21 mouse cellular contexts compared by ENCODE assay signal in the genomic region with DNA sequence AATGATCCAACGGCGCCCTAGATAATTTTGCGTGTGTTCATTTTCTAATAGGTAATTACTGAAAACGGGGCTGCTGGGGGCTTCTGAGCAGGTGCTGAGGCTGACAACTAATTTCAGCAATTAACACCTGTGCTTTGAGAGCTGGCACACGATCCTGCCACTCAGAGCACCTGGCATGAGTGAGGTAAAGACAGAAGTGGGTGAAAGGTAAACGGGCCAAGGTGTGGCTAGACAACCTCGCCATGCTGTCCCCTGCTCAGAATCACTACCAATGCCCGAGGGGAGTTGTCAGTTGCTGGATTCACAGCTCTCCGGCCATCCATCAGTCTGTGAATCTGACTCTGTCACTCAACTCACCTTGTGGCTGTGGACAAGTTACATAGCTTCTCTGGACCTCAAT. TPM values are rescaled to one million over a fixed set of nuclear protein-coding genes. Genes with fewer than 3 reads are reported as not detected.
DNase-seq lines count a peak whose midpoint lies in the region; ATAC-seq and TF ChIP-seq lines count a peak whose summit lies in the region.
"Had no signal": no experiment of that assay in that cellular context is flagged by ENCODE, and none has a peak within 500 bp of the region (broad histone marks: within the 10 kb centered on the region; RNA-seq: fewer than 3 reads in every experiment).

No protein-coding gene starts in this region.

- H3K4me2 ChIP-seq in intestine, postnatal 0 days (replicated peaks; ENCODE audit: low read depth): no peak overlapping the region
- no peak overlapping the region for H3K4me2 ChIP-seq in intestine, embryonic 16.5 days (ENCODE audit: low read depth, low read length)
- no peak overlapping the region for H3K4me2 ChIP-seq in midbrain, embryonic 13.5 days (replicated peaks)
- no peak overlapping the region for H3K4me2 ChIP-seq in midbrain, embryonic 16.5 days (ENCODE audit: low read length)
- H3K4me2 ChIP-seq: forebrain, embryonic 15.5 days; limb, embryonic 15.5 days; liver, embryonic 15.5 days; midbrain, embryonic 11.5 days; stomach, embryonic 15.5 days had no signal

- no peaks in the 10 kb centered on the region for H3K9me3 ChIP-seq in intestine, postnatal 0 days (ENCODE audit: control insufficient read depth)
- H3K9me3 ChIP-seq in intestine, embryonic 16.5 days (ENCODE audit: control insufficient read depth, low read length): peaks cover 2% of the 10 kb centered on the region; the same call in 1 of the 2 replicates
- H3K9me3 ChIP-seq in midbrain, embryonic 13.5 days: no peaks in the 10 kb centered on the region
- H3K9me3 ChIP-seq in midbrain, embryonic 16.5 days (replicated peaks; ENCODE audit: control insufficient read depth, low read length, poor library complexity, severe bottlenecking): no peaks in the 10 kb centered on the region
- H3K9me3 ChIP-seq: forebrain, embryonic 15.5 days; limb, embryonic 15.5 days; liver, embryonic 15.5 days; stomach, embryonic 15.5 days had no signal

- peak; percentile 30 for DNase-seq in kidney, postnatal 10 days
- DNase-seq in urinary bladder, adult 2 months (ENCODE audit: low spot score): no peak
- DNase-seq in left cerebral cortex, postnatal 36 days (ENCODE audit: low spot score in 2 of 2): no peak
- DNase-seq: cerebellum, adult 2 months; gastrocnemius, postnatal 14 days; heart, adult 18-20 months; heart, postnatal 4 days; right cerebral cortex, postnatal 25 days; thymus, adult 2 months had no signal

- no peak overlapping the region for H3K4me3 ChIP-seq in intestine, postnatal 0 days (ENCODE audit: low read depth, low read length)
- no peak overlapping the region for H3K4me3 ChIP-seq in intestine, embryonic 16.5 days (ENCODE audit: low read length)
- no peak overlapping the region for H3K4me3 ChIP-seq in midbrain, embryonic 13.5 days (replicated peaks)
- no peak overlapping the region for H3K4me3 ChIP-seq in midbrain, embryonic 16.5 days (ENCODE audit: low read depth, low read length)
- H3K4me3 ChIP-seq: erythroblast, embryonic 14.5 days; forebrain, embryonic 15.5 days; layer of hippocampus, adult 2 months; limb, embryonic 15.5 days; liver, embryonic 15.5 days; stomach, embryonic 15.5 days had no signal

- peak; percentile 46 for ATAC-seq in intestine, postnatal 0 days
- ATAC-seq in intestine, embryonic 16.5 days: no peak
- ATAC-seq in midbrain, embryonic 13.5 days: no peak
- ATAC-seq in midbrain, embryonic 16.5 days: no peak
- ATAC-seq: forebrain, embryonic 15.5 days; hindbrain, embryonic 16.5 days had no signal

- H3K4me1 ChIP-seq in intestine, postnatal 0 days (replicated peaks; ENCODE audit: control insufficient read depth, insufficient read depth, low read length): 0 out of 2 replicates have a peak, but pooled peaks cover 2% of the 10 kb centered on the region
- H3K4me1 ChIP-seq in intestine, embryonic 16.5 days (ENCODE audit: control insufficient read depth, insufficient read depth, low read length): peaks cover 19% of the 10 kb centered on the region
- H3K4me1 ChIP-seq in midbrain, embryonic 13.5 days (replicated peaks): peaks cover 17% of the 10 kb centered on the region
- H3K4me1 ChIP-seq in midbrain, embryonic 16.5 days (ENCODE audit: control insufficient read depth, insufficient read depth, low read length): peaks cover 13% of the 10 kb centered on the region
- H3K4me1 ChIP-seq: liver, embryonic 15.5 days had no signal

- no peak overlapping the region for H3K27ac ChIP-seq in intestine, postnatal 0 days (ENCODE audit: low read depth, low read length)
- no peak overlapping the region for H3K27ac ChIP-seq in intestine, embryonic 16.5 days (ENCODE audit: low read length)
- H3K27ac ChIP-seq in midbrain, embryonic 13.5 days: no peak overlapping the region
- H3K27ac ChIP-seq in midbrain, embryonic 16.5 days (ENCODE audit: low read length): no peak overlapping the region
- H3K27ac ChIP-seq: forebrain, embryonic 15.5 days; layer of hippocampus, adult 2 months; limb, embryonic 15.5 days; liver, embryonic 15.5 days; stomach, embryonic 15.5 days had no signal

- H3K9ac ChIP-seq in intestine, postnatal 0 days (ENCODE audit: low read depth, low read length): no peak overlapping the region
- no peak overlapping the region for H3K9ac ChIP-seq in intestine, embryonic 16.5 days (ENCODE audit: low read depth, low read length)
- H3K9ac ChIP-seq in midbrain, embryonic 13.5 days (replicated peaks): 0 out of 2 replicates have a peak overlapping the region, but pooled peaks have one; percentile 1
- no peak overlapping the region for H3K9ac ChIP-seq in midbrain, embryonic 16.5 days (ENCODE audit: low read depth, low read length)
- H3K9ac ChIP-seq: forebrain, embryonic 15.5 days; limb, embryonic 15.5 days; liver, embryonic 15.5 days; stomach, embryonic 15.5 days had no signal

- H3K27me3 ChIP-seq in intestine, postnatal 0 days (replicated peaks; ENCODE audit: control insufficient read depth, insufficient read depth, low read length): peaks cover 6% of the 10 kb centered on the region; the same call in 1 of the 2 replicates
- H3K27me3 ChIP-seq in intestine, embryonic 16.5 days (replicated peaks; ENCODE audit: control insufficient read depth, insufficient read depth, low read length): 0 out of 2 replicates have a peak, but pooled peaks cover 2% of the 10 kb centered on the region
- peaks cover 3% of the 10 kb centered on the region; the same call in 1 of the 2 replicates for H3K27me3 ChIP-seq in midbrain, embryonic 13.5 days
- no peaks in the 10 kb centered on the region for H3K27me3 ChIP-seq in midbrain, embryonic 16.5 days (ENCODE audit: control insufficient read depth, insufficient read depth, low read depth, low read length)
- H3K27me3 ChIP-seq: forebrain, embryonic 15.5 days; stomach, embryonic 15.5 days had no signal

- WGBS in intestine, postnatal 0 days: 47% methylated on average over 9 of the region's 9 CpGs
- 62% methylated on average over 9 of the region's 9 CpGs for WGBS in intestine, embryonic 16.5 days
- 81% methylated on average over 9 of the region's 9 CpGs for WGBS in midbrain, embryonic 13.5 days
- WGBS in midbrain, embryonic 16.5 days: 75% methylated on average over 9 of the region's 9 CpGs

- intact Hi-C loops in left cerebral cortex, postnatal 36 days (cut with DNase I): loop anchor here (5.0 to 10.0 kb wide), 2 partner anchors 440 to 847 kb away; no protein-coding TSS in a partner anchor

- H3K36me3 ChIP-seq in intestine, postnatal 0 days (ENCODE audit: control insufficient read depth, insufficient read depth): no peaks in the 10 kb centered on the region
- no peaks in the 10 kb centered on the region for H3K36me3 ChIP-seq in intestine, embryonic 16.5 days (ENCODE audit: control insufficient read depth, insufficient read depth, low read length)
- H3K36me3 ChIP-seq in midbrain, embryonic 13.5 days: no peaks in the 10 kb centered on the region
- H3K36me3 ChIP-seq in midbrain, embryonic 16.5 days (ENCODE audit: control insufficient read depth, insufficient read depth, low read length): no peaks in the 10 kb centered on the region
- H3K36me3 ChIP-seq: forebrain, embryonic 15.5 days; liver, embryonic 15.5 days; stomach, embryonic 15.5 days had no signal

- no peak for TF ChIP-seq CTCF in intestine, postnatal 0 days (IDR thresholded peaks at IDR 0.05; ENCODE audit: low read depth)

RNA-seq across cellular contexts. Expression of gene Anks6, which starts 5.3 kb away (rescaled TPM):
- 1.2 and 1.3 TPM in 2 replicates for polyA plus RNA-seq in intestine, postnatal 0 days (2015; fragmentation: Nextera tagmentation; extraction: Ambion mirVana)
- polyA plus RNA-seq in intestine, embryonic 16.5 days (2015; fragmentation: Nextera tagmentation; extraction: Ambion mirVana): 1.1 and 1.4 TPM in 2 replicates
- 3.9 and 4.4 TPM in 2 replicates for polyA plus RNA-seq in midbrain, embryonic 13.5 days (2015; fragmentation: Nextera tagmentation; extraction: Ambion mirVana)
- 4.6 and 5.1 TPM in 2 replicates for polyA plus RNA-seq in midbrain, embryonic 16.5 days (2015; fragmentation: Nextera tagmentation; extraction: Ambion mirVana)
- polyA plus RNA-seq in urinary bladder, adult 2 months (2012; rRNA removed): 4.9 and 5.9 TPM in 2 replicates
- 10 to 100 TPM; 14.7 to 21.2 TPM for total RNA-seq in left cerebral cortex, postnatal 36 days (2021)
- polyA plus RNA-seq: erythroblast, embryonic 14.5 days had no signal

RNA-seq across cellular contexts. Expression of gene Galnt12, which starts 39.8 kb away (rescaled TPM):
- polyA plus RNA-seq in intestine, postnatal 0 days (2015; fragmentation: Nextera tagmentation; extraction: Ambion mirVana): 16.5 and 19.2 TPM in 2 replicates
- polyA plus RNA-seq in intestine, embryonic 16.5 days (2015; fragmentation: Nextera tagmentation; extraction: Ambion mirVana): 21.0 and 21.4 TPM in 2 replicates
- polyA plus RNA-seq in midbrain, embryonic 13.5 days (2015; fragmentation: Nextera tagmentation; extraction: Ambion mirVana): 2.7 and 5.6 TPM in 2 replicates
- 1.7 and 1.8 TPM in 2 replicates for polyA plus RNA-seq in midbrain, embryonic 16.5 days (2015; fragmentation: Nextera tagmentation; extraction: Ambion mirVana)
- 3.7 and 3.9 TPM in 2 replicates for polyA plus RNA-seq in urinary bladder, adult 2 months (2012; rRNA removed)
- total RNA-seq in left cerebral cortex, postnatal 36 days (2021): 1 to 10 TPM in 1 of 2 experiments, under 1 TPM in 1; 0.72 to 1.1 TPM
- polyA plus RNA-seq: erythroblast, embryonic 14.5 days had no signal
